Mouse (Mus musculus) intestine, postnatal 0 days (tissue): Measurements from ENCODE around the gene Aspa. TPM values are rescaled to one million over a fixed set of nuclear protein-coding genes. Genes with fewer than 3 reads are reported as not detected.

Experiments
- ATAC-seq: fragments of 200-750 bp; cut with Nextera tagmentation; 2 replicates; pipeline ENCODE4 v1.8.0; 2017; ENCODE audit warnings: mild to moderate bottlenecking, moderate TSS enrichment, moderate library complexity
- H3K27ac ChIP-seq: fragments of 300-500 bp; sonication (generic); 2 replicates; pipeline ENCODE4 v1.5.1; 2014; ENCODE audit warnings: mild to moderate bottlenecking, low read depth, low read length, moderate library complexity
- H3K27me3 ChIP-seq: fragments of 300-500 bp; sonication (generic); replicated peaks from 2 replicates; pipeline ENCODE4 v1.6.1; 2014; ENCODE audit warnings: low read length, mixed read lengths; ENCODE audit not compliant: control insufficient read depth, insufficient read depth
- H3K36me3 ChIP-seq: fragments of 300-500 bp; sonication (generic); 2 replicates; pipeline ENCODE4 v1.6.1; 2014; ENCODE audit warnings: mild to moderate bottlenecking, moderate library complexity; ENCODE audit not compliant: control insufficient read depth, insufficient read depth
- H3K4me1 ChIP-seq: fragments of 300-500 bp; sonication (generic); replicated peaks from 2 replicates; pipeline ENCODE4 v1.6.1; 2014; ENCODE audit warnings: antibody characterized with exemption, low read length, mixed read lengths; ENCODE audit not compliant: control insufficient read depth, insufficient read depth
- H3K4me2 ChIP-seq: fragments of 300-500 bp; sonication (generic); replicated peaks from 2 replicates; pipeline ENCODE4 v1.6.1; 2014; ENCODE audit warnings: low read depth, mild to moderate bottlenecking, moderate library complexity
- H3K4me3 ChIP-seq: fragments of 300-500 bp; sonication (generic); 2 replicates; pipeline ENCODE4 v1.5.1; 2014; ENCODE audit warnings: low read depth, low read length
- H3K9ac ChIP-seq: fragments of 300-500 bp; sonication (generic); 2 replicates; pipeline ENCODE4 v1.6.1; 2014; ENCODE audit warnings: mild to moderate bottlenecking, low read depth, low read length
- H3K9me3 ChIP-seq: fragments of 300-500 bp; sonication (generic); 2 replicates; pipeline ENCODE4 v1.6.1; 2016; ENCODE audit warnings: mixed run types; ENCODE audit not compliant: control insufficient read depth
- CTCF ChIP-seq: sonication (generic); IDR thresholded peaks from 2 replicates; pipeline ENCODE4 v1.5.1; 2016; ENCODE audit warnings: low read depth, mild to moderate bottlenecking, control low read depth, antibody characterized with exemption, moderate library complexity
- WGBS: fragments of 180-500 bp; shearing (Covaris S2); extraction: QIAGEN DNeasy Blood & Tissue Kit; methylation state at CpG from one replicate; pipeline ENCODE4 v1.1.7; 2014; 5-methylcytosine and 5-hydroxymethylcytosine counted together
- polyA plus RNA-seq: library from polyadenylated mRNA; unstranded; fragments of >200 nt; fragmentation: Nextera tagmentation; extraction: Ambion mirVana; gene quantifications from 2 replicates; pipeline ENCODE4 v1.2.1, GENCODE M21; 2015

Aspa gene
- polyA plus RNA-seq, 1 experiment from 2014 or later, result 8.4 TPM

- H3K9me3 ChIP-seq, result no peaks in the 10 kb centered on the region
- no peak within 1 kb of the TSS for H3K27ac ChIP-seq
- WGBS, result 44% methylated on average over 7 of the region's 7 CpGs
- peak; percentile 91 for ATAC-seq
- no peaks in the 10 kb centered on the region for H3K27me3 ChIP-seq
- no peaks in the 10 kb centered on the region for H3K4me1 ChIP-seq
- no peak within 1 kb of the TSS for H3K9ac ChIP-seq
- TF ChIP-seq CTCF, result no peak
- no peak within 1 kb of the TSS for H3K4me3 ChIP-seq
- H3K36me3 ChIP-seq, result no peaks in the 10 kb centered on the region
- peak within 1 kb of the TSS; percentile 40 for H3K4me2 ChIP-seq
Observed at GRCm38 (mm10) chr11:73267267-73267666, 62.1 kb downstream of the Aspa start, which contains the start of gene Trpv3. Trpv3 (plus strand) TSS chr11:73267388.

- ATAC-seq, result no peak
Observed at GRCm38 (mm10) chr11:73261385-73261784, 68.0 kb downstream of the Aspa start.

GRCm38 (mm10) chr11:73260457-73260856 is 68.9 kb downstream of the Aspa start:
- Histone ChIP-seq H3K9ac (no peak overlapping the region), H3K27ac (no peak overlapping the region), H3K9me3 (no peaks in the 10 kb centered on the region), H3K4me3 (no peak overlapping the region), H3K27me3 (no peaks in the 10 kb centered on the region), H3K4me2 (no peak overlapping the region), H3K4me1 (no peaks in the 10 kb centered on the region), H3K36me3 (no peaks in the 10 kb centered on the region)
- 78% methylated on average over 3 of the region's 3 CpGs for WGBS
- no peak for TF ChIP-seq CTCF
- no peak for ATAC-seq

More at GRCm38 (mm10) chr11:73261385-73261784, 68.0 kb downstream of the Aspa start:
- Histone ChIP-seq H3K27me3 (no peaks in the 10 kb centered on the region), H3K4me1 (no peaks in the 10 kb centered on the region), H3K9me3 (no peaks in the 10 kb centered on the region), H3K36me3 (no peaks in the 10 kb centered on the region), H3K9ac (no peak overlapping the region), H3K4me3 (no peak overlapping the region), H3K27ac (no peak overlapping the region), H3K4me2 (no peak overlapping the region)
- TF ChIP-seq CTCF, result no peak
- 65% methylated on average over 1 of the region's 1 CpGs for WGBS

- Histone ChIP-seq H3K4me3 (no peak overlapping the region), H3K27ac (no peak overlapping the region), H3K4me2 (no peak overlapping the region), H3K27me3 (no peaks in the 10 kb centered on the region), H3K4me1 (no peaks in the 10 kb centered on the region), H3K9ac (no peak overlapping the region), H3K36me3 (no peaks in the 10 kb centered on the region), H3K9me3 (no peaks in the 10 kb centered on the region)
- no peak for TF ChIP-seq CTCF
- no peak for ATAC-seq
Observed at GRCm38 (mm10) chr11:73258664-73259063, 70.7 kb downstream of the Aspa start.

GRCm38 (mm10) chr11:73257362-73257945 is 71.9 kb downstream of the Aspa start:
- H3K9ac ChIP-seq, result no peak overlapping the region
- H3K36me3 ChIP-seq, result no peaks in the 10 kb centered on the region
- no peak overlapping the region for H3K4me3 ChIP-seq
- H3K27ac ChIP-seq, result no peak overlapping the region
- no peak overlapping the region for H3K4me2 ChIP-seq
- no peak for ATAC-seq
- TF ChIP-seq CTCF, result no peak
- H3K27me3 ChIP-seq, result no peaks in the 10 kb centered on the region
- 51% methylated on average over 4 of the region's 4 CpGs for WGBS
- no peaks in the 10 kb centered on the region for H3K9me3 ChIP-seq
- no peaks in the 10 kb centered on the region for H3K4me1 ChIP-seq

Other genes with a start within 250 kb of the Aspa start
- 0.30 and 0.31 TPM in 2 replicates for gene Itgae, start 239.0 kb downstream of the Aspa start, polyA plus RNA-seq
- gene Haspin, start 191.3 kb downstream of the Aspa start, polyA plus RNA-seq, result 5.7 and 7.3 TPM in 2 replicates
- gene P2rx5, start 169.2 kb downstream of the Aspa start, polyA plus RNA-seq, result 0.04 and 0.08 TPM in 2 replicates
- 114 and 120 TPM in 2 replicates for gene Emc6, start 152.6 kb downstream of the Aspa start, polyA plus RNA-seq
- 215 and 217 TPM in 2 replicates for gene Tax1bp3, start 152.5 kb downstream of the Aspa start, polyA plus RNA-seq
- 46.8 and 53.2 TPM in 2 replicates for gene Ctns, start 130.6 kb downstream of the Aspa start, polyA plus RNA-seq
- gene Shpk, start 130.1 kb downstream of the Aspa start, polyA plus RNA-seq, result 21.3 and 26.3 TPM in 2 replicates
- gene Trpv1, start 95.3 kb downstream of the Aspa start, polyA plus RNA-seq, result 0.13 and 0.24 TPM in 2 replicates
- gene Trpv3, start 62.2 kb downstream of the Aspa start, polyA plus RNA-seq, result 0.16 and 0.27 TPM in 2 replicates
- not detected in 2 replicates for gene Gm49340, start 145 bp upstream of the Aspa start, polyA plus RNA-seq
- gene Spata22, start 145 bp upstream of the Aspa start, polyA plus RNA-seq, result 0.14 and 0.16 TPM in 2 replicates
- gene Olfr20, start 21.2 kb upstream of the Aspa start, polyA plus RNA-seq, result not detected in 2 replicates
- not detected in 2 replicates for gene Olfr376, start 41.6 kb upstream of the Aspa start, polyA plus RNA-seq
- gene Olfr1, start 70.0 kb upstream of the Aspa start, polyA plus RNA-seq, result not detected in 2 replicates
- not detected in 2 replicates for gene Olfr378, start 98.9 kb upstream of the Aspa start, polyA plus RNA-seq
- not detected in 2 replicates for gene Olfr380, start 127.9 kb upstream of the Aspa start, polyA plus RNA-seq
- not detected in 2 replicates for gene Olfr381, start 162.0 kb upstream of the Aspa start, polyA plus RNA-seq
- not detected in 2 replicates for gene Olfr382, start 187.6 kb upstream of the Aspa start, polyA plus RNA-seq